Mouse (Mus musculus): ENCODE measurements around the gene Pacsin2. TPM values are rescaled to one million over a fixed set of nuclear protein-coding genes. Genes with fewer than 3 reads are reported as not detected.

Pacsin2 gene
- total RNA-seq, 4 experiments from 2014 or later: 86.2 to 103 (median 98.5) TPM

- no peak for DNase-seq (ENCODE audit: low spot score in 2 of 2)
These were observed 12.1 kb downstream of the Pacsin2 start for GRCm38 (mm10) chr15:83452219-83452760.

GRCm38 (mm10) chr15:83451621-83452210 lies 12.7 kb downstream of the Pacsin2 start:
- DNase-seq (ENCODE audit: low spot score in 2 of 2): no peak

- no peak for DNase-seq (ENCODE audit: low spot score in 2 of 2)
These were observed 14.4 kb downstream of the Pacsin2 start for GRCm38 (mm10) chr15:83450007-83450406.

GRCm38 (mm10) chr15:83448646-83449045 lies 15.8 kb downstream of the Pacsin2 start:
- DNase-seq (ENCODE audit: low spot score in 2 of 2): no peak

GRCm38 (mm10) chr15:83447791-83448544 lies 16.4 kb downstream of the Pacsin2 start:
- peak; percentile 40 to 71 for DNase-seq (ENCODE audit: low spot score in 2 of 2)

- no peak for DNase-seq (ENCODE audit: low spot score in 2 of 2)
These were observed 18.5 kb downstream of the Pacsin2 start for GRCm38 (mm10) chr15:83445908-83446307.

- DNase-seq (ENCODE audit: low spot score in 2 of 2): no peak
These were observed 19.0 kb downstream of the Pacsin2 start for GRCm38 (mm10) chr15:83445383-83445782.

- DNase-seq (ENCODE audit: low spot score in 2 of 2): no peak
These were observed 20.0 kb downstream of the Pacsin2 start for GRCm38 (mm10) chr15:83444425-83444824.

GRCm38 (mm10) chr15:83442495-83443037 lies 21.8 kb downstream of the Pacsin2 start:
- DNase-seq (ENCODE audit: low spot score in 2 of 2): no peak

- no peak for DNase-seq (ENCODE audit: low spot score in 2 of 2)
These were observed 23.7 kb downstream of the Pacsin2 start for GRCm38 (mm10) chr15:83440726-83441125.

- no peak for DNase-seq (ENCODE audit: low spot score in 2 of 2)
These were observed 27.9 kb downstream of the Pacsin2 start for GRCm38 (mm10) chr15:83436541-83436940.

GRCm38 (mm10) chr15:83435324-83436090 lies 28.9 kb downstream of the Pacsin2 start:
- peak in 1 of 2 experiments; percentile 36 for DNase-seq (ENCODE audit: low spot score in 2 of 2)

GRCm38 (mm10) chr15:83434692-83435091 lies 29.7 kb downstream of the Pacsin2 start:
- no peak for DNase-seq (ENCODE audit: low spot score in 2 of 2)

GRCm38 (mm10) chr15:83433344-83433743 lies 31.1 kb downstream of the Pacsin2 start:
- DNase-seq (ENCODE audit: low spot score in 2 of 2): no peak

GRCm38 (mm10) chr15:83432231-83433031 lies 32.0 kb downstream of the Pacsin2 start:
- no peak for DNase-seq (ENCODE audit: low spot score in 2 of 2)

- DNase-seq (ENCODE audit: low spot score in 2 of 2): no peak
These were observed 33.2 kb downstream of the Pacsin2 start for GRCm38 (mm10) chr15:83430986-83431763.

- DNase-seq (ENCODE audit: low spot score in 2 of 2): no peak
These were observed 34.0 kb downstream of the Pacsin2 start for GRCm38 (mm10) chr15:83430419-83430818.

GRCm38 (mm10) chr15:83428586-83428985 lies 35.8 kb downstream of the Pacsin2 start:
- no peak for DNase-seq (ENCODE audit: low spot score in 2 of 2)

- DNase-seq (ENCODE audit: low spot score in 2 of 2): no peak
These were observed 36.9 kb downstream of the Pacsin2 start for GRCm38 (mm10) chr15:83427294-83428163.

All from left cerebral cortex, adult 8-10 months (tissue).